ENCODE assay signal across 11 mouse cellular contexts in genomic region chr10:66357736-66358135, GRCm38 (mm10).
A peak's percentile ranks its signal among the peaks of the same experiment; 100 is the strongest.
DNase-seq lines count a peak whose midpoint lies in the region; ATAC-seq and TF ChIP-seq lines count a peak whose summit lies in the region.
"Had no signal": no experiment of that assay in that cellular context is flagged by ENCODE, and none has a peak within 500 bp of the region (broad histone marks: within the 10 kb centered on the region; RNA-seq: fewer than 3 reads in every experiment).

No protein-coding gene starts in this region.

- no peaks in the 10 kb centered on the region for H3K27me3 ChIP-seq in cerebellum, adult 2 months (ENCODE audit: control insufficient read depth, insufficient read depth, low read length)
- H3K27me3 ChIP-seq in embryonic facial prominence, embryonic 14.5 days (replicated peaks; ENCODE audit: control insufficient read depth, insufficient read depth, low read length), result no peaks in the 10 kb centered on the region
- H3K27me3 ChIP-seq: limb, embryonic 12.5 days had no signal

- no peak overlapping the region for H3K27ac ChIP-seq in left cerebral cortex, adult 2 months
- peak overlapping the region; percentile 48; the same call in 1 of the 2 replicates for H3K27ac ChIP-seq in cerebellum, adult 2 months (ENCODE audit: insufficient read depth, low read length)
- no peak overlapping the region for H3K27ac ChIP-seq in embryonic facial prominence, embryonic 14.5 days (replicated peaks; ENCODE audit: low read depth, low read length)
- no peak overlapping the region for H3K27ac ChIP-seq in gastrocnemius, adult 2 months
- H3K27ac ChIP-seq: kidney, postnatal 0 days; limb, embryonic 12.5 days had no signal

- H3K4me2 ChIP-seq in embryonic facial prominence, embryonic 14.5 days (ENCODE audit: low read depth, low read length), result no peak overlapping the region
- H3K4me2 ChIP-seq: limb, embryonic 12.5 days had no signal

- intact Hi-C loops in left cerebral cortex, postnatal 4 days (cut with DNase I), result no loop called here
- intact Hi-C loops in left cerebral cortex, adult 2 months (cut with DNase I), result no loop called here
- intact Hi-C loops in gastrocnemius, adult 2 months (cut with DNase I), result no loop called here

- no peak overlapping the region for H3K4me3 ChIP-seq in left cerebral cortex, adult 2 months
- no peak overlapping the region for H3K4me3 ChIP-seq in cerebellum, adult 2 months (replicated peaks; ENCODE audit: insufficient read depth, low read depth, low read length)
- H3K4me3 ChIP-seq in embryonic facial prominence, embryonic 14.5 days (ENCODE audit: low read depth, low read length), result no peak overlapping the region
- H3K4me3 ChIP-seq in gastrocnemius, adult 2 months, result no peak overlapping the region
- H3K4me3 ChIP-seq: limb, embryonic 12.5 days had no signal

- no peaks in the 10 kb centered on the region for H3K9me3 ChIP-seq in embryonic facial prominence, embryonic 14.5 days (ENCODE audit: control insufficient read depth, low read length)
- H3K9me3 ChIP-seq: limb, embryonic 12.5 days had no signal

- peak; percentile 90 for DNase-seq in left cerebral cortex, postnatal 4 days
- no peak for DNase-seq in left cerebral cortex, adult 2 months (ENCODE audit: extremely low spot score in 1 of 2, low spot score in 2 of 2)
- peak; percentile 96 to 99 for DNase-seq in cerebellum, adult 2 months
- DNase-seq in embryonic facial prominence, embryonic 14.5 days (ENCODE audit: low spot score), result peak; percentile 38
- peak; percentile 26 to 57 for DNase-seq in layer of hippocampus, postnatal 14 days (ENCODE audit: low spot score in 2 of 2)
- DNase-seq in gastrocnemius, adult 2 months, result no peak
- DNase-seq in thymus, postnatal 36 days, result no peak

- peaks cover 18% of the 10 kb centered on the region; the same call in 1 of the 2 replicates for H3K4me1 ChIP-seq in cerebellum, adult 2 months (ENCODE audit: control insufficient read depth, insufficient read depth, low read length)
- no peaks in the 10 kb centered on the region for H3K4me1 ChIP-seq in embryonic facial prominence, embryonic 14.5 days (ENCODE audit: control insufficient read depth, insufficient read depth, low read length)
- H3K4me1 ChIP-seq: limb, embryonic 12.5 days had no signal

- no peaks in the 10 kb centered on the region for H3K36me3 ChIP-seq in embryonic facial prominence, embryonic 14.5 days (ENCODE audit: control insufficient read depth, insufficient read depth, low read length)
- H3K36me3 ChIP-seq: limb, embryonic 12.5 days had no signal

- no peak for TF ChIP-seq CTCF in left cerebral cortex, adult 2 months (IDR thresholded peaks at IDR 0.05)
- no peak for TF ChIP-seq CTCF in cerebellum, adult 2 months (IDR thresholded peaks at IDR 0.05; ENCODE audit: borderline replicate concordance, insufficient read depth, low read depth, low read length)
- no peak for TF ChIP-seq CTCF in gastrocnemius, adult 2 months (IDR thresholded peaks at IDR 0.05)

- TF ChIP-seq POLR2A in cerebellum, adult 2 months (IDR thresholded peaks at IDR 0.05; ENCODE audit: borderline replicate concordance, insufficient read depth, low read length), result 0 out of 2 replicates have a peak, but pooled peaks have one; percentile 21

- no peak overlapping the region for H3K9ac ChIP-seq in embryonic facial prominence, embryonic 14.5 days (ENCODE audit: low read depth, low read length)
- H3K9ac ChIP-seq: limb, embryonic 12.5 days had no signal

- WGBS in cerebellum, adult 2 months, result 10% methylated on average over 9 of the region's 9 CpGs
- WGBS in embryonic facial prominence, embryonic 14.5 days, result 91% methylated on average over 9 of the region's 9 CpGs

- ATAC-seq in embryonic facial prominence, embryonic 14.5 days (ENCODE audit: low read depth), result peak; percentile 50; the same call in 1 of the 2 replicates
- ATAC-seq: activated CD4-positive, CD25-positive, alpha-beta regulatory T cell, adult 4 months; lung, postnatal 0 days had no signal

Comparison
In these comparisons a context has a peak if more than half of its experiments do, and no peak if none do; other contexts are left out.
1. DNase-seq: peak in left cerebral cortex, postnatal 4 days (single experiment), cerebellum, adult 2 months (2 of 2), embryonic facial prominence, embryonic 14.5 days (single experiment) and layer of hippocampus, postnatal 14 days (2 of 2); none in left cerebral cortex, adult 2 months (0 of 2), gastrocnemius, adult 2 months (single experiment) and thymus, postnatal 36 days (0 of 2).